Mouse (Mus musculus) kidney, embryonic 16.5 days (tissue): ENCODE results near the gene Rnf26. TPM values are rescaled to one million over a fixed set of nuclear protein-coding genes. Genes with fewer than 3 reads are reported as not detected.

Source experiments
- ATAC-seq: fragments of 200-750 bp; cut with Nextera tagmentation; 2 replicates; pipeline ENCODE4 v1.8.0; 2017; ENCODE audit warnings: moderate TSS enrichment; ENCODE audit not compliant: low FRiP score, low TSS enrichment
- H3K27ac ChIP-seq: fragments of 300-500 bp; sonication (generic); 2 replicates; pipeline ENCODE4 v1.5.1; 2014; ENCODE audit warnings: low read length
- H3K27me3 ChIP-seq: fragments of 300-500 bp; sonication (generic); 2 replicates; pipeline ENCODE4 v1.6.1; 2014; ENCODE audit warnings: low read length, control low read depth, mixed read lengths; ENCODE audit not compliant: insufficient read depth
- H3K36me3 ChIP-seq: fragments of 300-500 bp; sonication (generic); 2 replicates; pipeline ENCODE4 v1.6.1; 2014; ENCODE audit warnings: low read length, control low read depth, mixed read lengths; ENCODE audit not compliant: insufficient read depth
- H3K4me1 ChIP-seq: fragments of 300-500 bp; sonication (generic); 2 replicates; pipeline ENCODE4 v1.6.1; 2014; ENCODE audit warnings: low read length, control low read depth, mixed read lengths; ENCODE audit not compliant: insufficient read depth
- H3K4me2 ChIP-seq: fragments of 300-500 bp; sonication (generic); replicated peaks from 2 replicates; pipeline ENCODE4 v1.6.1; 2014; ENCODE audit warnings: low read depth, low read length
- H3K4me3 ChIP-seq: fragments of 300-500 bp; sonication (generic); 2 replicates; pipeline ENCODE4 v1.5.1; 2014; ENCODE audit warnings: mild to moderate bottlenecking, low read length
- H3K9ac ChIP-seq: fragments of 300-500 bp; sonication (generic); replicated peaks from 2 replicates; pipeline ENCODE4 v1.6.1; 2014; ENCODE audit warnings: low read length
- H3K9me3 ChIP-seq: fragments of 300-500 bp; sonication (generic); 2 replicates; pipeline ENCODE4 v1.6.1; 2016; ENCODE audit warnings: low read length, control low read depth
- WGBS: fragments of 180-500 bp; shearing (Covaris S2); extraction: QIAGEN DNeasy Blood & Tissue Kit; methylation state at CpG from one replicate; pipeline ENCODE4 v1.1.7; 2014; 5-methylcytosine and 5-hydroxymethylcytosine counted together
- polyA plus RNA-seq: library from polyadenylated mRNA; unstranded; fragments of >200 nt; fragmentation: Nextera tagmentation; extraction: Ambion mirVana; gene quantifications from 2 replicates; pipeline ENCODE4 v1.2.1, GENCODE M21; 2015

Rnf26 gene
- polyA plus RNA-seq, 1 experiment from 2014 or later: 75.0 TPM

- peak overlapping the region; percentile 60 for H3K4me3 ChIP-seq
- 0 out of 2 replicates have a peak, but pooled peaks cover 3% of the 10 kb centered on the region for H3K27me3 ChIP-seq
- H3K9ac ChIP-seq: peak overlapping the region; percentile 73
- H3K9me3 ChIP-seq: no peaks in the 10 kb centered on the region
- H3K27ac ChIP-seq: no peak overlapping the region
- H3K4me2 ChIP-seq: peak overlapping the region; percentile 91
- no peak; the same call in 1 of the 2 replicates for ATAC-seq
- H3K4me1 ChIP-seq: peaks cover 69% of the 10 kb centered on the region
- 5% methylated on average over 10 of the region's 10 CpGs for WGBS
- H3K36me3 ChIP-seq: no peaks in the 10 kb centered on the region
Measured at GRCm38 (mm10) chr9:44085276-44085675, 28.0 kb downstream of the Rnf26 start.

DNA sequence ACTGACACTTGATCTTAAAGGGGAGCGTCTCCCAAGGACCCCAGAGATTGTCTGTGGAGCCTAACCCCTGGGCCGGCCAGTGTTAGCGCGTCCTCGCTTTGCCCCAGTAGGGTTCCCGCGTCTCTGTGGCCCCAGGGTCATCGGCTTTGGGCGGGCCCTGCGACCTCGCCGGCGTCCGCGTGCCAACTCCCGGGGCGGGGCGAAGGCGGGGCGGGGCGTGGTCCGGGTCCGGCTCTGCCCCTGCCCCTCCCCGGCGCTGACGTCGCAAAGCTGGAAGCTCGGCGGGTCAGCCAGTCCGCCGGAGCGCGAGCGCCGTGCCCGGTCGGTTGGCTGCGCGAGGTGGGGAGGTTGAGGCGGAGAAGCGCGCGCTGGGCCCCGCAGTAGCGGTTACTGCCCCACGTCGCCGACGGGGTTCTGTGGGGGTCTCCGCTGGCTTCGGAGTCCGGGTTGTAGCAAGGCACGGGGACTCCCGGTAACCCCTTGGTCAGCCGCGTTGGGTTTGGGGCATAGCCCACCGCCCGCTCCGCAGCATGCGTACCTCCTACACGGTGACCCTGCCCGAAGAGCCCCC is 28.6 kb downstream of the Rnf26 start:
- H3K4me3 ChIP-seq: peak overlapping the region; percentile 60
- peak; percentile 61 for ATAC-seq
- H3K27me3 ChIP-seq: 0 out of 2 replicates have a peak, but pooled peaks cover 3% of the 10 kb centered on the region
- WGBS: 0% methylated on average over 54 of the region's 62 CpGs
- H3K36me3 ChIP-seq: no peaks in the 10 kb centered on the region
- peaks cover 74% of the 10 kb centered on the region for H3K4me1 ChIP-seq
- peak overlapping the region; percentile 91 for H3K4me2 ChIP-seq
- peak overlapping the region; percentile 73 for H3K9ac ChIP-seq
- H3K27ac ChIP-seq: peak overlapping the region; percentile 66; the same call in 1 of the 2 replicates
- H3K9me3 ChIP-seq: no peaks in the 10 kb centered on the region

DNA sequence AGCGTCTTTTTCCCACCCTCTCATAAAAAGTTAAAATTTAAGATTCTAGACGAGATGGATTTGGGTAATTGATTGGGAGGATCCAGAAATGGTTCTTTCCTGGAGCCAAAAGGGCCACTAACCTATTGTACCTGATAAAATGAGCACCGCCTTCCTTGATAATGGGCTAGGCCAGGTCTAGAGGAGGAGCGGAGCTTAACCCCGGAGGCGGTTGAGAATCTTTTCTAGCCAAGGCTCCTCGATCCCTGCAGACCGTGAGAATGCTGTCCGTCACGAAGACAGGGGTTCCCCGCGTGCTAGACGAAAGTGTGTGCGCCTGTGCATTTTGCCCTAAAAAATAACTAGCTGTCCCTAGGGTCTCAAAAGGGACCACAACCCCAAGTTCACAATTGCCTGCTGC is 29.1 kb downstream of the Rnf26 start:
- 2% methylated on average over 14 of the region's 14 CpGs for WGBS

DNA sequence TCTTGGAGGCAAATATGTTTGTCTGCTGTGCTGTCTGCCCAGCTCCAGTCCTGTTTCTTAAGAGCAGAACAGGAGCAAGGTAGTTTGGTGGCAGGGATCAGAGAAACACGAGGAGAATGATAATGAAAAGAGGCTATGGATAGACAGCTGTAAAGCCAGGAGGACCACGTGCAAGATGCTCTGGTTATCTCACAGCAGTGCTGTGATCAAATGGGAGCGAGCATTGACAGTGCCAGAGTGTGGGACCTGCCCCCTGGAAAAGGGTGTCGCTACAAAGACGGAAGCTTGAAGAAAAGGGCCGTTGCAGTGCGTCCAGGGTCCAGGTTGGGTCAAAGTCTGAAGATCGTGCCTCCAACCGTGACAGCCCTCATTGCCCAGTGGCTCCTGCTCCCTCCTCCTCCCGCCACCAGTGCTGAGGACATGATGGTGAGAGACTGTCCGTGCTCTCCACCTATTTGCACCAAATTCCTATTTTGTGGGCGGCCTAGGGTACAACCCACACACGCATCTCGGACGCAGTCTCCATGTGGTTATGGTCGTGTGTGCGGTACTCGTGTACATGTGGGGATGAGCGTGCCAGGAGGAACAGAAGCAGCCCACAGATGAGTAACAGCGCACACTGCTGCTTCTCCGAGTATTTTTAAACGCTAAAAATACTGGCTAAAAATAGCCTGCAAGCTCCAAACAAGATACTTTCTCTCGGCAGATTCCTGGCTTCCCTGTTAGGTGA is 29.8 kb downstream of the Rnf26 start:
- 9% methylated on average over 23 of the region's 23 CpGs for WGBS
- peak; percentile 43 for ATAC-seq
- no peak overlapping the region; the same call in 1 of the 2 replicates for H3K9ac ChIP-seq
- H3K4me2 ChIP-seq: peak overlapping the region; percentile 91
- peak overlapping the region; percentile 66 for H3K27ac ChIP-seq
- no peaks in the 10 kb centered on the region for H3K36me3 ChIP-seq
- peaks cover 74% of the 10 kb centered on the region for H3K4me1 ChIP-seq
- 0 out of 2 replicates have a peak, but pooled peaks cover 3% of the 10 kb centered on the region for H3K27me3 ChIP-seq
- no peaks in the 10 kb centered on the region for H3K9me3 ChIP-seq
- peak overlapping the region; percentile 60 for H3K4me3 ChIP-seq

More for the DNA sequence above, 29.1 kb downstream of the Rnf26 start:
- H3K9me3 ChIP-seq: no peaks in the 10 kb centered on the region
- no peak for ATAC-seq
- H3K27ac ChIP-seq: peak overlapping the region; percentile 66
- 0 out of 2 replicates have a peak, but pooled peaks cover 3% of the 10 kb centered on the region for H3K27me3 ChIP-seq
- peak overlapping the region; percentile 60 for H3K4me3 ChIP-seq
- peaks cover 74% of the 10 kb centered on the region for H3K4me1 ChIP-seq
- H3K9ac ChIP-seq: peak overlapping the region; percentile 56
- no peaks in the 10 kb centered on the region for H3K36me3 ChIP-seq
- H3K4me2 ChIP-seq: peak overlapping the region; percentile 91

- 0 out of 2 replicates have a peak, but pooled peaks cover 3% of the 10 kb centered on the region for H3K27me3 ChIP-seq
- no peak for ATAC-seq
- H3K27ac ChIP-seq: no peak overlapping the region
- H3K36me3 ChIP-seq: no peaks in the 10 kb centered on the region
- no peak overlapping the region for H3K4me3 ChIP-seq
- WGBS: 90% methylated on average over 5 of the region's 5 CpGs
- no peak overlapping the region for H3K4me2 ChIP-seq
- H3K9ac ChIP-seq: no peak overlapping the region
- peaks cover 69% of the 10 kb centered on the region for H3K4me1 ChIP-seq
- H3K9me3 ChIP-seq: no peaks in the 10 kb centered on the region
Measured at GRCm38 (mm10) chr9:44082266-44082665, 31.1 kb downstream of the Rnf26 start.

DNA sequence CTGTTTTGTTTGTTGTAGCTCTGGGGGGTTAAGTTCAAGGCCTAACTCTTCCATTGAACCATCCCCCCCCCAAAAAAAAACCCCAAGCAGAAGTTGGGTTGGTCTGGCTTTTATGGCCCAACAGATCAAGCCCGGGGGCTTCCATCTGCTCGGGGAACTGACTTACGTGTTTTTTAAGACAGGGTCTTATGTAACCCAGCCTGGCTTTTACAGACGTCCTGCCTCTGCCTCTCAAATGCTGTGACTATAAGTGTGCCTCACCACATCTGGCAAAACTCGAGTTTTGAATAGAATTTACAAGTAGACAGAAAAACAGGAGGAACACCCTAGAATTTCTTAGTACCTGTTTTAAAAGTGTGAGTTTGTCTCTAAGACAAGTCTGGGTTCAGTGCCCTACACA is 31.7 kb downstream of the Rnf26 start:
- Histone ChIP-seq H3K36me3 (no peaks in the 10 kb centered on the region), H3K9ac (no peak overlapping the region), H3K27me3 (0 out of 2 replicates have a peak, but pooled peaks cover 3% of the 10 kb centered on the region), H3K4me1 (peaks cover 63% of the 10 kb centered on the region), H3K4me2 (no peak overlapping the region), H3K27ac (peak overlapping the region; percentile 37; the same call in 1 of the 2 replicates), H3K4me3 (no peak overlapping the region), H3K9me3 (no peaks in the 10 kb centered on the region)
- WGBS: 63% methylated on average over 5 of the region's 5 CpGs
- no peak for ATAC-seq

GRCm38 (mm10) chr9:44080953-44081352 is 32.4 kb downstream of the Rnf26 start:
- peak overlapping the region; percentile 85 for H3K27ac ChIP-seq
- H3K9ac ChIP-seq: no peak overlapping the region
- H3K4me3 ChIP-seq: no peak overlapping the region
- ATAC-seq: no peak
- peaks cover 63% of the 10 kb centered on the region for H3K4me1 ChIP-seq
- H3K9me3 ChIP-seq: no peaks in the 10 kb centered on the region
- H3K27me3 ChIP-seq: 0 out of 2 replicates have a peak, but pooled peaks cover 3% of the 10 kb centered on the region
- H3K4me2 ChIP-seq: no peak overlapping the region
- H3K36me3 ChIP-seq: no peaks in the 10 kb centered on the region
- WGBS: 62% methylated on average over 5 of the region's 5 CpGs

DNA sequence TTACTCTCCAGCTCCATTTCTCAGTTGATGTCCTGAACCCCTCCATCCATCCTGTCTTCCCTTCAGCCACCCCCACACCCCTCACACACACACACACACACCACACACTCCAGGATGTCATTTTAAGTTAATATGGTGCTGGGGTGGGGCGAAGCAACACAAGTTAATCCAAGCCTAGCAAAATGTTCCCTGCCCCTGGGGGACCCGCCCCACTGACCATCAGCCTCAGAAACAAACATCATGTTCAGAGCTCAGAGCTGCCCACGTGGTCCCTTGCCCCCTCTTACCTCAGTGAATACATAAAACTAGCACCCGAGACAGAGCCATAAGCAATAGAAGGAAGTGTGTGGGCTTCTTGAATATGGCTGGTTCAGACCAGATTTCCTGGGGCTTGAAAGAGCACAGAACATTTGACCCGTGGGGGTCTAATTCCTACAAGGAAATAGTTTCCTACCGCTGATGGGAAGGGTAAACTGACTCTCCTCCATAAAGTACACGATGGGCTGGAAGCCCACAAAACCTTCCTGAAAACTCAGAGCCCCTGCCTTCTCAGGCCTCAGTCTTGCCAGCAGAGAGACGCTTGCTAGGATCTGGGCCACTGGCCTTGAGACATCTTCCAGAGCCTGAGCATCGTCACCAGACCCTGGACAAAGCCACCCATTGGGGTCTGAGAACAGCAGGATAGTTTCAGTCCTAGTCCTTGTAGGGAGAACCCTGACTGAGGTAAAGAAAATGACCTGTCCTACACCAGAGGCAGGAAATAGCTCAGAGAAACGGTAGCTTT is 33.1 kb downstream of the Rnf26 start:
- peak; percentile 14; the same call in 1 of the 2 replicates for ATAC-seq
- Histone ChIP-seq H3K36me3 (no peaks in the 10 kb centered on the region), H3K27ac (peak overlapping the region; percentile 88), H3K9me3 (no peaks in the 10 kb centered on the region), H3K9ac (no peak overlapping the region), H3K27me3 (0 out of 2 replicates have a peak, but pooled peaks cover 3% of the 10 kb centered on the region), H3K4me2 (no peak overlapping the region), H3K4me3 (no peak overlapping the region), H3K4me1 (peaks cover 63% of the 10 kb centered on the region)
- WGBS: 44% methylated on average over 10 of the region's 10 CpGs

DNA sequence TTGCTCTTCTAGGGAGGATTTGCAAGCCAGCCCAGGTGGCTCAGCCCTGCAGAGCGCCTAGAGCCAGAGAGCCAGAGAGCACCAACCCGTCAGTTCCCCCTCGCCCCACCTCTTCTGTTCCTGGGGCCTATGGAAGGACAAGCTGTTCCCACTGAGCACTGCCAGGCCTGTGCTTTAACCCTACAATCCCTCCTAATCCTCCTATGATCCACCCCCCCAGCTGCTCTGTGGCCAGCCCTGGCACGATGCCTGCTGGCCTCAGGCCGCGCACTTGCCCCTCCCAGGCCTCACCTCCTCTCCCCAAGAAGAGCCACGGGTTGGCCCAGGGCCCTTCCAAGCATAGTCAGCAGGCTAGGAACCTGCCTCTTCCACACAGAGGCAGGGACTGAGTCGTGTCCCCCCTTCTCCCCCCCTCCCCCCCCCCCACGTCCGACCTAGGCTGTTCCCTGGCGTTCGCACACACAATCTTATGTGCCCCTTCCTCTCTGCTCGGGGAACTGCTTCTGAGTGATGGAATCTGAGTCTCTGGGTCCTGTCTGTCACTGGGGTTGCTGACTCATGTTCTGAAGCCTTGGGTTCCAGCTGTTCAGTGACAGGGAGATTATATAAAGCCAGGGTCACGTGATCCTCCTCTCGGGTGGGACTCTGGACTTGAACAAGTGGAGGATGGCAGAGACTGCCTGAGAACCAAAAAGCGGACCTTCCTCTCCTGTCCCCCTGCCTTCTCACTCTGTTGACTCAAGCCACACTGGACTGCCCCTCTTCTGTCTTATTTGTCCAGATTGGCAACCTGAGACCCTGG is 34.2 kb downstream of the Rnf26 start:
- peaks cover 61% of the 10 kb centered on the region for H3K4me1 ChIP-seq
- H3K4me3 ChIP-seq: no peak overlapping the region
- no peaks in the 10 kb centered on the region for H3K36me3 ChIP-seq
- no peaks in the 10 kb centered on the region for H3K9me3 ChIP-seq
- peak; percentile 77 for ATAC-seq
- peak overlapping the region; percentile 24; the same call in 1 of the 2 replicates for H3K9ac ChIP-seq
- H3K27ac ChIP-seq: peak overlapping the region; percentile 88
- 0 out of 2 replicates have a peak, but pooled peaks cover 3% of the 10 kb centered on the region for H3K27me3 ChIP-seq
- WGBS: 29% methylated on average over 16 of the region's 16 CpGs
- peak overlapping the region; percentile 16; the same call in 1 of the 2 replicates for H3K4me2 ChIP-seq
